Mouse (Mus musculus): ENCODE results near the gene Prtn3. TPM values are rescaled to one million over a fixed set of nuclear protein-coding genes. Genes with fewer than 3 reads are reported as not detected.

The Prtn3 gene
- polyA plus RNA-seq, 1 experiment from 2014 or later: 12.3 TPM

GRCm38 (mm10) chr10:79857894-79858293 lies 16.4 kb upstream of the Prtn3 start:
- WGBS: 87% methylated on average over 2 of the region's 2 CpGs
- Histone ChIP-seq H3K27ac (replicated peaks) (no peak overlapping the region), H3K4me1 (peaks cover 48% of the 10 kb centered on the region), H3K36me3 (replicated peaks) (peaks cover 74% of the 10 kb centered on the region), H3K4me3 (peak overlapping the region; percentile 99), H3K9me3 (no peaks in the 10 kb centered on the region), H3K27me3 (replicated peaks; ENCODE audit: low read depth, poor library complexity, severe bottlenecking) (no peaks in the 10 kb centered on the region)
- no peak for DNase-seq (ENCODE audit: low spot score)

- Histone ChIP-seq H3K27ac (replicated peaks) (no peak overlapping the region), H3K27me3 (replicated peaks; ENCODE audit: low read depth, poor library complexity, severe bottlenecking) (no peaks in the 10 kb centered on the region), H3K9me3 (no peaks in the 10 kb centered on the region), H3K4me1 (peaks cover 41% of the 10 kb centered on the region), H3K4me3 (peak overlapping the region; percentile 99), H3K36me3 (replicated peaks) (peaks cover 81% of the 10 kb centered on the region)
- WGBS: 76% methylated on average over 17 of the region's 17 CpGs
- no peak for DNase-seq (ENCODE audit: low spot score)
These were observed 15.7 kb upstream of the Prtn3 start for GRCm38 (mm10) chr10:79858416-79859074.

- H3K36me3 ChIP-seq (replicated peaks): peaks cover 86% of the 10 kb centered on the region
- no peaks in the 10 kb centered on the region for H3K9me3 ChIP-seq
- 88% methylated on average over 11 of the region's 11 CpGs for WGBS
- H3K4me3 ChIP-seq: peak overlapping the region; percentile 21; the same call in 1 of the 2 replicates
- peaks cover 40% of the 10 kb centered on the region for H3K4me1 ChIP-seq
- H3K27me3 ChIP-seq (replicated peaks; ENCODE audit: low read depth, poor library complexity, severe bottlenecking): no peaks in the 10 kb centered on the region
- no peak overlapping the region for H3K27ac ChIP-seq (replicated peaks)
- no peak for DNase-seq (ENCODE audit: low spot score)
These were observed 15.2 kb upstream of the Prtn3 start for GRCm38 (mm10) chr10:79859116-79859515.

- Histone ChIP-seq H3K9me3 (no peaks in the 10 kb centered on the region), H3K36me3 (replicated peaks) (peaks cover 98% of the 10 kb centered on the region), H3K4me3 (0 out of 2 replicates have a peak overlapping the region, but pooled peaks have one; percentile 29), H3K27me3 (replicated peaks; ENCODE audit: low read depth, poor library complexity, severe bottlenecking) (no peaks in the 10 kb centered on the region), H3K27ac (replicated peaks) (no peak overlapping the region), H3K4me1 (peaks cover 47% of the 10 kb centered on the region)
- WGBS: 93% methylated on average over 26 of the region's 26 CpGs
- DNase-seq (ENCODE audit: low spot score): no peak
These were observed 14.0 kb upstream of the Prtn3 start for GRCm38 (mm10) chr10:79860079-79860911.

- H3K9me3 ChIP-seq: no peaks in the 10 kb centered on the region
- H3K27ac ChIP-seq (replicated peaks): no peak overlapping the region
- H3K36me3 ChIP-seq (replicated peaks): peaks cover 100% of the 10 kb centered on the region
- 85% methylated on average over 25 of the region's 25 CpGs for WGBS
- H3K4me1 ChIP-seq: peaks cover 45% of the 10 kb centered on the region
- no peaks in the 10 kb centered on the region for H3K27me3 ChIP-seq (replicated peaks; ENCODE audit: low read depth, poor library complexity, severe bottlenecking)
- no peak overlapping the region for H3K4me3 ChIP-seq
- peak; percentile 45 for DNase-seq (ENCODE audit: low spot score)
These were observed 12.8 kb upstream of the Prtn3 start for GRCm38 (mm10) chr10:79861230-79862048.

GRCm38 (mm10) chr10:79862049-79862788 lies 12.1 kb upstream of the Prtn3 start:
- WGBS: 94% methylated on average over 23 of the region's 23 CpGs
- Histone ChIP-seq H3K36me3 (replicated peaks) (peaks cover 100% of the 10 kb centered on the region), H3K4me1 (peaks cover 41% of the 10 kb centered on the region), H3K9me3 (no peaks in the 10 kb centered on the region), H3K27me3 (replicated peaks; ENCODE audit: low read depth, poor library complexity, severe bottlenecking) (no peaks in the 10 kb centered on the region), H3K4me3 (peak overlapping the region; percentile 19), H3K27ac (replicated peaks) (no peak overlapping the region)
- no peak for DNase-seq (ENCODE audit: low spot score)

GRCm38 (mm10) chr10:79862925-79863324 lies 11.4 kb upstream of the Prtn3 start:
- Histone ChIP-seq H3K9me3 (no peaks in the 10 kb centered on the region), H3K27me3 (replicated peaks; ENCODE audit: low read depth, poor library complexity, severe bottlenecking) (no peaks in the 10 kb centered on the region), H3K27ac (replicated peaks) (no peak overlapping the region), H3K36me3 (replicated peaks) (peaks cover 98% of the 10 kb centered on the region), H3K4me1 (peaks cover 36% of the 10 kb centered on the region), H3K4me3 (no peak overlapping the region)
- no peak for DNase-seq (ENCODE audit: low spot score)
- WGBS: 83% methylated on average over 10 of the region's 10 CpGs

- Histone ChIP-seq H3K27me3 (replicated peaks; ENCODE audit: low read depth, poor library complexity, severe bottlenecking) (no peaks in the 10 kb centered on the region), H3K9me3 (no peaks in the 10 kb centered on the region), H3K27ac (replicated peaks) (no peak overlapping the region), H3K4me3 (peak overlapping the region; percentile 21; the same call in 1 of the 2 replicates), H3K36me3 (replicated peaks) (peaks cover 95% of the 10 kb centered on the region), H3K4me1 (peaks cover 25% of the 10 kb centered on the region; the same call in 1 of the 2 replicates)
- DNase-seq (ENCODE audit: low spot score): peak; percentile 53
- WGBS: 59% methylated on average over 10 of the region's 10 CpGs
These were observed 9.7 kb upstream of the Prtn3 start for GRCm38 (mm10) chr10:79864351-79865188.

- peaks cover 25% of the 10 kb centered on the region; the same call in 1 of the 2 replicates for H3K4me1 ChIP-seq
- H3K36me3 ChIP-seq (replicated peaks): peaks cover 95% of the 10 kb centered on the region
- H3K27me3 ChIP-seq (replicated peaks; ENCODE audit: low read depth, poor library complexity, severe bottlenecking): no peaks in the 10 kb centered on the region
- H3K4me3 ChIP-seq: peak overlapping the region; percentile 25; the same call in 1 of the 2 replicates
- no peaks in the 10 kb centered on the region for H3K9me3 ChIP-seq
- WGBS: 71% methylated on average over 12 of the region's 12 CpGs
- no peak overlapping the region for H3K27ac ChIP-seq (replicated peaks)
- no peak for DNase-seq (ENCODE audit: low spot score)
These were observed 9.1 kb upstream of the Prtn3 start for GRCm38 (mm10) chr10:79865189-79865601.

- H3K27ac ChIP-seq (replicated peaks): no peak overlapping the region
- peak overlapping the region; percentile 25 for H3K4me3 ChIP-seq
- DNase-seq (ENCODE audit: low spot score): no peak
- WGBS: 78% methylated on average over 19 of the region's 19 CpGs
- H3K9me3 ChIP-seq: no peaks in the 10 kb centered on the region
- peaks cover 94% of the 10 kb centered on the region for H3K36me3 ChIP-seq (replicated peaks)
- no peaks in the 10 kb centered on the region for H3K27me3 ChIP-seq (replicated peaks; ENCODE audit: low read depth, poor library complexity, severe bottlenecking)
- H3K4me1 ChIP-seq: 0 out of 2 replicates have a peak, but pooled peaks cover 20% of the 10 kb centered on the region
These were observed 8.4 kb upstream of the Prtn3 start for GRCm38 (mm10) chr10:79865801-79866295.

GRCm38 (mm10) chr10:79866601-79867000 lies 7.7 kb upstream of the Prtn3 start:
- Histone ChIP-seq H3K4me1 (0 out of 2 replicates have a peak, but pooled peaks cover 20% of the 10 kb centered on the region), H3K4me3 (peak overlapping the region; percentile 25; the same call in 1 of the 2 replicates), H3K27me3 (replicated peaks; ENCODE audit: low read depth, poor library complexity, severe bottlenecking) (no peaks in the 10 kb centered on the region), H3K36me3 (replicated peaks) (peaks cover 94% of the 10 kb centered on the region), H3K9me3 (no peaks in the 10 kb centered on the region), H3K27ac (replicated peaks) (no peak overlapping the region)
- 85% methylated on average over 11 of the region's 11 CpGs for WGBS
- DNase-seq (ENCODE audit: low spot score): no peak
